Mouse (Mus musculus): ENCODE results near the gene Cyb561d2.

DNA sequence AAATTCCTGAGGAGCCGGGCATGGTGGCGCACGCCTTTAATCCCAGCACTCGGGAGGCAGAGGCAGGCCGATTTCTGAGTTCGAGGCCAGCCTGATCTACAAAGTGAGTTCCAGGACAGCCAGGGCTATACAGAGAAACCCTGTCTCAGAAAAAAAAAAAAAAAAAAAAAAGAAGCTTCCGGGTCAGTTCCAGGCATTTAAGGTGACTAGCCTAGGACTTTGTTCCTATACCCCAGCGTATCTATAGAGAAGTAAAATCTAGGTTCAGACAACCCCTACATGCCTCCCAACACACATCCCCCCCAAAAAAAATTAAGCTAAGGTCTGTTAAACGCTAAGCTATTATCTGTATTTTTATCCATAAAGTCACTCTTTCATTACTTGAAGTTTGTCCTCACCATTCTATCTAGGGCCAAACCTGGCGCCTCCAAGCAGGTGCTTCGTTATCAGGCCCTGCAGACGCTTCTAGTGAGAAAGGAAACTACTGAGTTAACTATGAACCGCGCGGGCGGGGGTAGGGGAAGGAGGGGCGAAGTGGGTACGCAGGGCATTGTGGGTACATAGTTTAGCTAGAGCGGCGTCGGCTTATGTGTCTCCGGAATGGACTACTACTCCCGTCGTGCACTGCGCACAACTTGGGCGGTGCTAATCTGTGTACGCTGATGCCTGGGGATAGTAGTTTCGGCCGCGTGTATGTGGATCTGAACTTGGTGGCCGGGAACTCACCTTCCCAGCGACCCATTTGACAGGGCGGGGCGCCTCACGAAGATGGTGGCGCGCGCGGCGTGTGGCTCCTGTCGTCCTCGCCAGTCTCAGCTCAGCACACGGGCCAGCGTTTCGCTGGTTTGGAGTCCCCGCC, 45.2 kb upstream of the Cyb561d2 start, which contains the start of gene Ifrd2:
- peak; percentile 75 for TF ChIP-seq POLR2A (IDR thresholded peaks at IDR 0.05; ENCODE audit: insufficient read length, low read depth)
- TF ChIP-seq MYOD1 (IDR thresholded peaks at IDR 0.05; ENCODE audit: control insufficient read depth in 1 of 3, insufficient read length in 2 of 3, low read depth in 2 of 3) = no peak
- TF ChIP-seq TCF12 (IDR thresholded peaks at IDR 0.05; ENCODE audit: insufficient read depth, poor library complexity, severe bottlenecking) = no peak
- no peak for TF ChIP-seq USF1 (IDR thresholded peaks at IDR 0.05; ENCODE audit: low read depth)
- no peak for TF ChIP-seq MAX (IDR thresholded peaks at IDR 0.05; ENCODE audit: low read depth)
- TF ChIP-seq CEBPB (IDR thresholded peaks at IDR 0.05; ENCODE audit: insufficient read depth, poor library complexity, severe bottlenecking) = no peak
- peak; percentile 10 for TF ChIP-seq E2F4 (IDR thresholded peaks at IDR 0.05; ENCODE audit: insufficient read depth)
- TF ChIP-seq MYOG (IDR thresholded peaks at IDR 0.05; ENCODE audit: control insufficient read depth in 1 of 3, insufficient read depth in 1 of 3, insufficient read length in 2 of 3, low read depth in 2 of 3) = no peak
- no peak for TF ChIP-seq SRF (IDR thresholded peaks at IDR 0.05; ENCODE audit: control insufficient read depth, insufficient read length, low read depth)
- peak; percentile 88 for TF ChIP-seq POLR2AphosphoS2 (IDR thresholded peaks at IDR 0.05; ENCODE audit: insufficient read length, low read depth)
